Mouse (Mus musculus): ENCODE results near the gene Hdgf.
A peak's percentile ranks its signal among the peaks of the same experiment; 100 is the strongest.

The Hdgf gene

GRCm38 (mm10) chr3:87947056-87947810, 41.1 kb downstream of the Hdgf start:
- no peak for DNase-seq

DNA sequence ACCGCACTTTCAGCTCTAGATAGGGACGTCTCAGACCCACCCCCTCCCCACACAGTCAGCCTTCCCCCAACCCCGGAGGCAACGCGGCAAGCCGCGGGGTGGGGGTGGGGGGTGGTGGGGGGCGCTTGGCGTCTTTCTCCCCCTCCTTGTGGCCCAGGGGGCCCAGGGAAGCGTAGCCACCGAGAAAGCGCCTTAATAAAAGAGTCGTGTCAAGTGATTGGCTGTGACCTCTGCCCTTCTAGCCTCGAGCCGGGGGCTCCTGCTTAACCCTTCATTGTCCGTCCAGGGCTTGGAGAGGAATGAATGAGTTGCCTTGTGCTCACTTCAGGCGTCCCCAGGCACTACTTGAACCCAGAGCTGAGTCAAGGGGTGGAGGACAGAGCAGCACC, 41.7 kb downstream of the Hdgf start:
- DNase-seq, result no peak

GRCm38 (mm10) chr3:87948378-87949265, 42.5 kb downstream of the Hdgf start, which contains the start of gene Crabp2:
Crabp2 (plus strand) TSS chr3:87948666.
- DNase-seq, result no peak

DNA sequence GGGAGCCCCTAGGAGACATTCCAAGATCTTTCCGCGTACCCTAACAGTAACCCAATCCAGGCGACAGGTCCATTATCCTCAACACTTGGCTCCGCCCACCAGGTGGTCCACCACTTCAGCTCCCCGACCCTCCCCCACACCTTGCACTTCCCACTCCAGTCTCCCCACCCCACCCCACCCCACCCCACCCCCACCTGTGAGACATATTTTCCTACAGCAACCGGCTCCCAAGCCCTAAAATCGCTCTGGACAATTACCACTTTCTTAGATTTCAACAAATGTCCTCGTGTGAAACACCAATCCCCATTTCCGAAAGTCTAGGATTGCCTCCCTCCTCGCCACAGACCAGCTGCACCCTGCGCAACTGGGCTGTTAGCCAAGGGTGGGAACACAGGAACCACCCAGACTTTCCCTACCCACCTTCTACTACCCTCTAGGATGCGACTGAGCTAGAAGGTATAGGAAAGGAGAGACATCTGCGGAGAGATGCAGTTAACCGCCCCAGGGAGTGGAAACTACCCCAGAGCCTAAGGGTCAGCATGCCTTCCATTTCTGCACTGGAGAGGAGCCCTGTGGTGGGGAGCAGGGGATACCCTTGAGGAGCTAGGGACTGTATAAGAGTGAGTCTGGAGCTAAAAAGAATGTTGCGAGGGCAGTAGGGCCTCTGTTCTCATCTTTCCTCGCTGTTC, 43.3 kb downstream of the Hdgf start:
- DNase-seq, result no peak

GRCm38 (mm10) chr3:87949955-87950515, 43.9 kb downstream of the Hdgf start:
- DNase-seq, result no peak

DNA sequence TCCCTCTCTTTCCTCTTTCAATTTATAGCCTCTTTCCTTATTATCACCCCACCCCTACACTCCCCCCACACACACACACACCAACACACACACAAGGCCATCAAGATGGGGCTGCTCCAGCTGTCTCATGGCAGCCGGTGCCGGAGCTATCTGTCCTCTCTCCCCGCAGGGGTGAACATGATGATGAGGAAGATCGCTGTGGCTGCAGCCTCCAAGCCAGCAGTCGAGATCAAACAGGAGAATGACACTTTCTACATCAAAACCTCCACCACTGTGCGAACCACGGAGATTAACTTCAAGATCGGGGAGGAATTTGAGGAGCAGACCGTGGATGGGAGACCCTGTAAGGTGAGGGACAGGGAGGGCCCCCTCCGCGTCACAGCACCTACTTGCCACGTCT, 45.8 kb downstream of the Hdgf start:
- no peak for DNase-seq

GRCm38 (mm10) chr3:87952440-87952839, 46.3 kb downstream of the Hdgf start:
- no peak for DNase-seq

DNA sequence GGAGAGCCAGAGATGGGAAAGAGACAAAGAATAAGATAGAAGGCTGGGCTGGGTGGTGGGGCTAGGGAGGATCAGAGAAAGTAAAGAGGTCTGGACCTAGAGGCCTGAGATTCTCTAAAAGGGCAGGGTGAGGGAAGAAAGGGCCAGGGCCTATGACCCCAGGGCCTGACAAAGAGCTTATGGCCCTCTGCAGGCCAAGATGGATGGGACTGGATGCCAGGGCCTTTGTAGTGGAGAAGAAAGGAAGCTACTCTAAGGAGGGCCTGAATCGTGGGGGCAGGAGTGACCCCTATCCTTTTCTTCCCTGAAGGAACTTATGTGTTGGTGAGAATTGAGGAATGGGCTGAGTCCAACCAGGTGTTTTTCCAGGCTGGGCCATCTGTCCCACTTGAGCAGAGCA, 51.9 kb downstream of the Hdgf start:
- no peak for DNase-seq

DNA sequence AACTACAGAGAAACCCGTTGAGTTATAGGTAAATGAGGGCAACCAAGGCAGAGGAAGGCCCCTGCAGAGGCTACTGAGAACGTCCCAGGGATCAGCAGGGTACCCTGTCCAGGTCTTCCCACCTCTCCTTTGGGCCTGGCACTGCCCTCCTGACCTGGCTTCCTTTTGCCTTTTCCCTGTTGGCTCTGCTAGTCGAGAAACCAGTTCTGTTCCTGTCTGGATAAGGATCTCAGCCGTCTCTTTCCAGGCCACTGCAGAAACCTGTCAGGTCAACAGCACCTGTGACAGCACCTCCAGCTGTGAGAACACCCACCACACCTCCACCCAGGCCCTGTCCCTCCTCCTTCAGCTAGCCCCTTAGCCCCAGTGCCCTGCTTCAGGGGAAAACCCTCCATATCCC, 52.4 kb downstream of the Hdgf start:
- no peak for DNase-seq

DNA sequence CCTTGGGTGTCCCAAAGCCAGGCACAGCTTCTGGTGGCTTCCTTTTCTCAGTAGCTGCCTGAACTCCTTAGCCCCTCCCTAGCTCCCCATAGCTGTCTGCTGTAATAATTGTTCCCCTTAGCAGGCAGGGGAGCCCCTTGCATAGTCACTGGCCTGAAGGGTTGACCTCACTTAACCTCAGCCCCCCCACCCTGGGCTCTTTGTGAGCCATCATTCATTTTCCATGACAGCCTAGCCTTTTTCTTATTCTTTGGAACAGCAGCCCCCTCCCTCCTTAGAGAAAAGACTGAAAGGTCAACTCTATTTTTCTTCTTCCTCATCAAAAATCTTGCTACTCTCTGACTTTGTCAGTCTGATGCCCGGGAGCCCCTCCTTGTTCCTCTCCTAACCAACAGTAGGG, 52.8 kb downstream of the Hdgf start:
- no peak for DNase-seq

DNA sequence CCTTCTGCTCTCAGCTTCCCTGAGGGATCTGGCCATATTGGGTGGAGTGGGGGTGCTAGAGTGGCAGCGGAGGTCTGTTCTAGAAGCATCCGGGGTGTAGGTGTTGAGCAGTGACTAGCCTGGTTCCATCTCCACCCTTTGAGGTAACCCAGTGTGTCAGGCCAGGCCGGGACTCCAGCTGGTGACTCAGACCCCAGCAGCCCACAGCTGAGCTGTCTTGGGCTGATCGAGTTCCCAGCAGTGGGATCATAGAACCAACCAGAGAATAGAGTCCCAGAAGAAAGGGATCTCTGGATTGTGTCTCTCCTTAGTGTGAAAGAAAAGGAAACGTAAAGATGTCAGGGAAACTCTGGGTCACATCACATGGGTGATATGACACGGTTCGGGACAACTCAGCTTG, 53.2 kb downstream of the Hdgf start:
- no peak for DNase-seq

- DNase-seq, result no peak
Measured at GRCm38 (mm10) chr3:87960191-87960585, 54.1 kb downstream of the Hdgf start.

GRCm38 (mm10) chr3:87960586-87961191, 54.6 kb downstream of the Hdgf start:
- peak; percentile 85 for DNase-seq
